Mouse (Mus musculus) cerebellum, postnatal 36 days (tissue): ENCODE measurements at regions not wholly inside any gene's neighbourhood (a gene's known extent, or its start where the extent isn't known, plus 50 kb on each side); places are given as distances from the start of the nearest gene placed in this dataset.

Experiments
- DNase-seq, 2 experiments: peaks; one replicate each; pipeline ENCODE4 v3.0.0; 2021 to 2022; ENCODE audit warnings: mixed read lengths in 2 of 2

DNA sequence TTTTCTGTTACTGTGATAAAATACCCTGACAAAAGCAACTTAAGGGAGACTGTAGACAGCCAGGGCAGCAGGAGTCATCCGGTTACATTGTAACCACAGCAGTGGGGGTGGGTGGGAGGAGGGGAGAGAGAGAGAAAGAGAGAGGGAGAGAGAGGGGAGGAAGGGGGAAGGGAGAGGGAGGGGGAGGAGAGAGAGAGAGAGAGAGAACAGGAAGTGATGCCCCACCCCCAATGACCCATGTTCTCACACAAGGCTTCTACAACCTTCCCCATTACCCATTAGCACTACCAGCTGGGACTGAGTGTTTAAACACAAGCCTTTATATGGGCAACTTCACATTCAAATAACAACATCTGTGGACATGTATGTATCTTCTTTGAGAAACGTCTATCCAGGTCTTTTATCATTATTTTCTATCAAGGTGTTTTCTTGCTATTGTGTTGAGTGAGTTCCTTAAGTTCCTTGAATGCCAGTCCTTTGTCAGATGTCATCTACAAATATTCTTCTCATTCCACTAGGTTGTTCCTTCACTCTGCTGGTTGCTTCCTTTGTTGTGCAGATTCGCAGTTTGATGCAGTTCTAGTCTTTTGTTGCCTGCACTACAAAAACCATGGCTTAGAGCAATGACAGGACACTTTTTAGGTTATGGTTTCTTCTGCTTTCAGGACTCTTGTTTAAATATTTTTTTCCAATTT lies 274.7 kb upstream of the Ddx18 start:
- DNase-seq, result no peak

DNA sequence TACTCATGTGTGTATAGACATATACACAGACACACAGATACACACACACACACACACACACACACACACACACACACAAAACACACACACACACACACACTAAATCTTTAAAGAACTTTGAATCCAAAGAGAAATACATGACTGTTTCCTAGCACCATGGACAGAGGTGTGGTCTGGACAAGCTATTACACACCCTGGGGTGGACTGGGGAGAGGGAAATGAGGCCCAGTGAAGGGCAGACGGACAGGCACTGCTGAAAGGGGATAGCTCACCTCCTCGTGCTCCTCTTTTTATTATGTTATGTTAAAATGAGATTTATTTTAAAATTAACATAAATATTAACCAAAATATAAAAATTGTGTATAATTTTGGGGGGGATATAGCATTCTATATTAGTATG lies 265.8 kb upstream of the Ddx18 start:
- no peak for DNase-seq

DNA sequence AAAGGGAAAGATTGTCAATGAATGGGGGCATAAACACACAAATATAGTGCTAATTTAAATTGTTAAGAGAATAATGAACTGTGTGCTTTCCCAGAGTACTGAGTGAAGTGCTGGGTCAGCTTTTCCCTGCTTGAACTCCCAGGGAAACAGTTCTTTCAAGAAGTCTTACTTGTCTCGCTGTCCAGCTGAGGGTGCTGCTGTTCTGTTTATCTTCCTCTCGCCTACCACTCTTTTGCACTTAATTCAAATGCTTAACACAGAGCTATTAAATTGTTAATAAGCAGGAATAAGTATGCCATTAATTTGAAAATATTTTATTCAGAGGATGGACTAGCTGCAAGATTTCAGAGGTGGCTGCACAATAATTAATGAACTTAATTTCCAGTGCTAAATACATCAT lies 262.5 kb upstream of the Ddx18 start:
- no peak for DNase-seq

DNA sequence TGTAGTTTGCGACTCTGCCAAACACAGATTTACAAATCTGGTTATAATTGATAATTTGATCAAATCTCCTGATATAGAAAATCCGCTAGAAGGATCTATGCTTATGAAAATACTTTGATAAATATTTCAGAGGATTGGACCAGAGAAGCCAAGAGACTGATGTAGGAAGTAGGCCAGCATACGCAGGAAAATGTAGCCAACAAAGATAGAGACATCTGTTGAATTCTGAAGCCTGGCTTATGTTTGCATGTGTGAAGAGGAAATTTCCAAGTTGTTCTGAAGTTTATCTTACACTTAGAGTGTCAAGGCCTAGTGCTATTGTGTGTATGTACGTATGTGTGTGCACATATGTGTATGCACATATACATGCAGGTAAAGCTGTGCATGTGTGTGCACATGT lies 255.2 kb upstream of the Ddx18 start:
- no peak for DNase-seq

DNA sequence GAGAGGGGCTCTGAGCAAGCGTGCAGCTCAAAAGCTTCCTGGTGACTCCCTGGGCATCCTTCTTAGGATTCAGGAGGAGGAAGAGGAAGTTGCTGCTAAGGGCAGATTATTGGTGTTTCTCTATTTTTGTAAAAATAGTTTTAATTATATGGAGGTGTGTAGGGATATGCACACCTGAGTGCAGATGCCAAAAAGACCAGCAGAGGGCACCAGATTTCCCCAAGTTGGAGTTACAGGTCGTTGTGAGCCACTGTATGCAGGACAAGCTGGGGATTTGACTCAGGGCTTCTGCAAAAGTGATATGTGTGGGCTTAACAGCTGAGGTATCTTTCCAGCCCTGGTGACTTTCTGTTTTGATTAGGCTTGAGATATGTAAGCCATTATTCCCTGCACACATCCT lies 235.5 kb upstream of the Ddx18 start:
- peak in 1 of 2 experiments; percentile 3 for DNase-seq

DNA sequence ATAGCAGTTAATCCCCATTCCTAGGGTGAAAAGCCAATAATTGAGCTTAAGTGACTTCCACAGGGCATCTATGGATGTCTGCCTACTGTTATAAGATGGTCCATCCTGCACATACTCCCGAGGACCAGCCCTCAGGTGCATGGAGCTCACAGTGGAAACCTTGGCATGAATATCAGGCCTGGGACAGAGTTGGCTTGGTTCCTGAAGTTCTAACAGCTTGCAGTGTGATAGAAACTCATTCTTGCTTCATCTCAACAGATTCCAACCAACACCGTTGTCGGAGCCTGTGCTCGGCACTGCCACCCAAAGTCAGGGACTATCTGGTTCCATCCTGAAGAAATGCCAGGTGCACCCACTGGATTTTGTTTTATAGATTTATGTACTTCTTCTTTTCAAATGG lies 234.7 kb upstream of the Ddx18 start:
- DNase-seq, result peak; percentile 41 to 53

DNA sequence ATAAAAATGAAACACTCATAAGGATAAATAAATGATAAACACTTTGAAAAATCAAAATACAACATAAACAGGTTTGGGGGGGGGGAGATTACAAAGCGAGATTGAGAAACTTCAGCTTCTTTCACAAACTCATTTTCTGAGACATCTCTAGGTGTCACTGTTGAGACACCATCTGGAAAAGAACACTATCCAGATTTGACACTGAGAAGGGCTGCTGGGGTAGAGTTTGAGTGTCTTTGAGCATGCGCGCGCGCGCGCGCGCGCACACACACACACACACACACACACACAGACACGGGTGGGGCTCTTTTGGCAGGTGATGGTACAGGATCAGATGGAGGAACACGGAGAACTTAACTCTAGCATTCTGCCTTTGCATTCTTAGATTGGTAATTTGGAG lies 230.7 kb upstream of the Ddx18 start:
- peak; percentile 4 to 9 for DNase-seq

DNA sequence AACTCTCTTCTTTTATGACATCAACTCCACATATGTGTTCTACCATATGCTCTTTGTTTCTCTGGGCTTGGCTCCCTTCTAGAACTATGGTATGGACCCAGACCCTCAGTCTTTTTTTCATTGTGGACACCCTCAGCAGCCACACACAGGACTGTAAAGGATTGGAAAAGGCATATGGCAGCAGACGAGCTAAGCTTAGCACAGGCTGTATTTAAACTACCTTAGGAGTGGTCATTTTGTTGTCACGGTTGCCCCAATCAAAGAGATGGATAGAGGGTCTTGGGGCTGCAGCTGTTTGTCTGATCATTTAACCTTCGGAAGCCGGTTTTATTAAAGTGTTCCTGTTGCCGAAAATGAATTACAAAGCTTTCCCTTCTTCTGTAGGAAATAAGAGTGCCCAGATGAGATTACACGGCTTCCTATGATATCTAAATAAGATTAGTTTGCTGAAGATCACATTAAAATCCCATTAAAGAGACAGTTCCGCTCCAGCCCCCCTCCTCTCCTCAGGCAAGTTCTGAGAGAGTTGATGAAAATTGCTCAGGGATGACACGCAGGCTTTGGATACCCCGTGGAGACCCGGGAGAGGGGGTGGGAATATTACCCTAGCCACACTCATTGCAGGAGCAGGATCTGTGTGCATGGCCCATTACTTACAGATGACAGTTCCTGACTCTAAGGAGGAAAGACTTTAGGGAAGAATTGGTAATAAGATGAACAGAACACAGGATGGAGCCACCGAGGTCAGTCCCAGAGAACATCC lies 227.4 kb upstream of the Ddx18 start:
- DNase-seq, result no peak

DNA sequence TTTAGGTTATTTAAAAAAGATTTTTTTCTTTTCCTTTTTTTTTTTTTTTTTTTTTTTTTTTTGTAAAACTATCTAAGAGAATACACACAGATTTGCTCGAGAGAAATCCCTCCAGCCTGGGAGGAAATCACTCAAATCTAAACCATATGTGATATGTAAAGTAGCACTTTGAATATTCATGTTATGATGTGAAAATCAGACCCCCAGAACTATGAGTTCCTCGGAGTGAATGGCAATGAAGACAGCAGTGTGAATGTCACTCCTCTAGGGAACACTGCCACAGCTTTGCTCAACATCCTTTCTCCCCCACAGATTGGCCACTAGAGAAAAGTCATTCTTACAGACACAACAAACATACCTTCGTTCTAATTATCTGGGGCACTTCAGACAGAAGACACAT lies 217.8 kb upstream of the Ddx18 start:
- DNase-seq, result no peak

DNA sequence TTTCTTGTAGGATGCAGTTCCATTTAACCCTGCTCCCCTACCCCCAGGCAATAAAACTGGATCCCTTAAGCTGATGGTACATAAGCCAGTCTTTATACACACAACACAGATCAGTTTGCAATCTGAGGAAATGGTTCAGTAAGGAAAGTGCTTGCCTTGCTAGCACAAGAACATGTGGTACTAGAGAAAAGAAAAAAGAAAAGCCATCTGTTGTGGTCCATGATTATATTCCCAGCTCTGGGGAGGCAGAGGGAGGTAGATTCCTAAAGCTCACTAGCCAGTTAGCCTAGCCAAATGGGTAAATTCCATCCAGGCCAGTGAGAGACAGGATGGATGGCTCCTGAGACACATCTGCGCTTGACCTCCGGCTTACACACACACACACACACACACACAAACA lies 206.2 kb upstream of the Ddx18 start:
- DNase-seq, result no peak

DNA sequence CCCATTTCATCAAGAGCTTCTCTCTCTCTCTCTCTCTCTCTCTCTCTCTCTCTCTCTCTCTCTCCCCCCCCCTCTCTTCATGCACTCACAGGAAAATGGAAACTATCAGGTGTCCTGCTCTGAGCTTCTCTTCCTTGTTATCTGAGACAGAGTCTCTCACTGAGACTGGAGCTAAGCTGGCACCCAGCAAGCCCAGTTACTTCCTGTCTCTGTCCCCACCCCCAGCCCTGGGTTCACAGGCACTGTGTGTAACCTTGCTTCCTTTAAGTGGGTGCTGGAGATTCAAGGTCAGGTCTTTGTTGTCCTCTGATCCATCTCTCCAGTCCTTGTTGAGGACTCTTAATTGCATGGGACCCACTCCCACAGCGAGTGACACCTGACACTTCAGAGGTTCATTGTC lies 203.7 kb upstream of the Ddx18 start:
- DNase-seq, result no peak

DNA sequence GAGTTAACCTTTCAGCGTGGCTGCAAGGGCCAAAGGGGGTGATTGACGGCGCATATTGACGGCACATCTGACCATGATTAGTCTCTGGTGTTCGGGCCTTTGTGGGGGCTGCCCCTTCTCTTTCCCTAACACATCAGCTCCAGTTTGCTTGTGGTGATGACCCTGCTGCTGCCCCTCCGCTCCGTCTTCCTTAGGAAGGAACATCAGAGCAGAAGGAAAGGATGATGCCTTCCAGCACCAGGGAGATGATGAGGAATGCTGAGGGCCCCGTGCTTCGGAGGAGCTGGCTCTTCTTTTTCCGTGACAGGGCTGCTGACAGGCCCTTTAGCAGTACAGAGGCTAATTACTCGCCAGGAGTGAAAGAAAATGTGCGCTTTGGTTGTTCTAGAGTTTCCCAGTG lies 203.1 kb upstream of the Ddx18 start:
- DNase-seq, result no peak

DNA sequence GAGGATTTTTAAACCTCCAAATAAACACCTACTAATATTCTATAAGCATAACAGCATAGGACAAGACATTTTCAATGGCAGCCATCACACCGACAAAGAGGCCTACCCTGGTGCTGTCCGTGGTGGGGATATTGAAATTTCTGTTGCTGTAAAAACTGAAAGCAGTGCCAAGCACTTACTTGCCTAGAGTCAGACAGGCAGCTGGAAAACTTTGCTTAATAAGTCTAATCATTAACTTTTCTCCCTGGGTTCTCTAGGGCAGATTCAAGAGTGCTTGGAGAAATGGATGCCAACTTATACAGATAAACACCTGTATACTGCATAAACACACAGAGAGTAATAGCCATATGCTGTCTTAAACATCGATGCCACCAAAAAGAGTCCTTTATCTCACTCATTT lies 192.3 kb upstream of the Ddx18 start:
- DNase-seq, result no peak

DNA sequence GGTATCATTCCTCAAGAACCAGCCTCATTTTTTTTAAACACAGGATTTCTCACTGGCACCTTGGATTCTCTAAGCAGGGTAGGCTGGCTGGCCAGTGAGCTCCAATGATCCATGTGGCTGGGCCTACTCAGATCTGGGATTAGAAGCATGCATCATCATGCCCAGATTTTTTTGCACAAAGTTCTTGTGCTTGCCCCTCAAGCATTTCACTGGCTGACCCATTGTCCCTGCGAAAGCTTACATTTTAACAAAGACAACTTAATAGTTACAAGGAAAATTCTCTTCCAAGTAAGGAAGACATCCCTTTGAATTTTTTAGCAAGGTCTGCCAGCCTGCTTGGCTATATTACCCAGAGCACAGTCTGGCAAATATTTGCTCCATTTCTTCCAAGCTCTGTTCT lies 177.4 kb upstream of the Ddx18 start:
- no peak for DNase-seq

DNA sequence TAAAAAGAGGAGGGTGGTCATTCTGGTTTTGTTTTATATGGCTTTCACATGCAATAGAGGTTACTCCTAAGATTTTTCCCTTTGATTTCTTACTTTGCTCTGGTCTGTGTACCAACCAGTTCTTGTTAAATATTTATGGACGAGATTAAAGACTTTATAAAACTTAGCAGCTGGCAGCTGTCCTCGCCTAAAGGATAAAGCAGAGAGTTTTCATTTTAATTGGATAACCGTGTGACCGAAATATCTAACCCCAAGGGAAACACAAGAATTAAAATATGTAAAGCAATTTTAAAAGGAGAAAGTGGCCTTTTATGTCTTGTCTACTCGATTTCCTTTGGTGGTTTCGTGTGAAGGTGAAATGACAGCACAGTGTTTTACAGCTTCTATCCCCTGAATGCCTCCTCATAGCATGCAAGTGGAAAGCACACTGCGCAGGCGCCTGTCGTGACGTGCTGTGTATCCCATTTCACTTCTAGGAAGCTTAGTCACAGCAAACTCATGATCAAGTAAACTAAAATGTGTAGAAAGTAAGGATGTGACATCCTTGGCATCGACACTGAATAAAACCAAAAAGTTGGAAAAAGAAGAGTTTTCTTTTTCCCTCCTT lies 167.4 kb upstream of the Ddx18 start:
- DNase-seq, result no peak

DNA sequence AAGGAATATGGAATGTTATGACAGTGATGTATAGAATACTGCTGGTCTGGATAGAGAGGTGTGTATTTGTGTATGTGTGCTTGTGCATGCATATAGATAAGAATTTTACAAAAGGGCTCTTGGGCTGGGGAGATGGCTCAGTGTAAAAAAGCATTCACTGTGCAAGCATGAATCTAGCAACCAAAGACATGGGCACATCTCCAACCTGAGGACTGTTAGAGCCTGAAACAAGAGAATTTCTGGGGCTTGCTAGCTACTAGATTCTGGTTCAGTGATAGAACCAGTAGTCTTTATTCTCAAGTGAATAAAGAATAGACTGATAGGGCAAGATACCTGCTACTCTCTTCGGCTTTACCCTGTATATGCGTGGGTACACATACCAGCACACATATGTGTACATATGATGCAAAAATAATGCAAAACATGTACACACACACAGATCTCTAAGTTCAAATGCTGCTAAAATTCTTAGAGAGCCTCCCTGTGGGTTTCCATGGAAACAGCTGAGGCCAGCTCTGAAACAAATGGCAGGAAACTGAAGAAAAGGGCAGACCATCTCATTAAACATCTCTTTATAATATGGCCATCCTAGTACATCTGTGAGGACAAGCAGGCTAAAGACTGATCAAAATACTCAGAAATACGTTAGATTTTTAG lies 166.8 kb upstream of the Ddx18 start:
- no peak for DNase-seq

DNA sequence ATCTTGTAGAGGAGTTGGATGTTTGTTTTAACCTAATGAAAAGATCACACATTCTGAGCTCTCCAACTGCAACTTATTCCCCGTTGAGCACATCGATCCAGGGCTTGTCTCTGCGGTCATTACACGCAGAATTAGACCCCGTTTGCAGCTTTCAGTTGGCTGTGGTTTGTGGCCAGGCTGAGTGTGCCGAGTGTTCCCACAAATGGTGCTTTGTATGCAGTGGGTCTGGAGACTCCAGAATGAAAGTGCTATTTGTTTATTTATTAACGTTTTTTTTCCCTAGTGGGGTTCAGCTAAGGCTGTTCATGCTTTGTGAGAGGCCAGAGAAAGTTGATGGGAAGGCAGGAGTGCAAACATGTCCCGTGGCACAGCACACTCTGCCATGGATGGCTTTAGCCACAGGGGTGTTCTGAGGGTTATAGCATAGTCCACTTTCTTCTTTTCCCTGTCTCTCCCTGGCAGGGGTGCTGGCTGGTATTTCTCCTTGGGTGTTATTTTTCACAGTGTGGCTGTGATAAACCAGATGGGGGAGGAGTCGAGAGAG lies 141.6 kb upstream of the Ddx18 start:
- DNase-seq, result no peak

DNA sequence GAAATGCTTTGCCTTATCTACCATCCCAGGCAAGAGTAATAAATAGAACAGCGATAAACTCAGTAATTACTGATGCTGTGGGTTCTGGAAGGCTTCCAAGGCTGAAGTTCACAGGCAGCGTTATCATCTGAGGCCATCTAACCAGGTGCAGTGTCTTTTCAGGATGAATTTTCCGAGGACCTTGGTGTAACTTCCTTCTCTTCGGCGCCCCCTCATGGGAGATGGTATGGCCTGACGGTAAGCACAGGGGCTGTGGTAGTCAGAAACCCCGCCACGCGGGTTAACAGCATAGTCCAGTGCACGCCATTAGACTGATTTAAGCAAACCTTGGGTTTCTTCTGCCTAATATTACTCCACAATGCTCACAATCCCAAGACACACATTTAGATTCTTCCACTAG lies 140.5 kb upstream of the Ddx18 start:
- DNase-seq, result peak in 1 of 2 experiments; percentile 4

DNA sequence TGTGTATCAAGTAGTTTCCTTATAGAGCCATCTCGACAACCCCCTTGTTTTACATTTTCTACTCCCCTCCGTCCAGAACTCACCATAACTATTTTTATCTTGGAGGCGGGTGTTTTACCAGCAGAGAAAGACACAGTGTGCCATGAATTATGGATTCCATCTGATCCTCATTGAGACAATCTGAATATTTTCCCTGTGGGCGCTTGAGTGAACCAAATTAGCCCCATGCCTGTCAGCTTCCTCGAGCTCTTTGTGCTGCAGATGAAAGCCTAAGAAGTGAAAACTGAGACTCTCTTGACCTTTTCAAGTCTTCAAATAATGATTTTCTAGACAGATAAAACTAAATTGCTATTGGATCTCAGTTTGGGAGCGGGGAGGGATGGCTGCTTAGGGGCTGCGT lies 134.0 kb upstream of the Ddx18 start:
- no peak for DNase-seq

DNA sequence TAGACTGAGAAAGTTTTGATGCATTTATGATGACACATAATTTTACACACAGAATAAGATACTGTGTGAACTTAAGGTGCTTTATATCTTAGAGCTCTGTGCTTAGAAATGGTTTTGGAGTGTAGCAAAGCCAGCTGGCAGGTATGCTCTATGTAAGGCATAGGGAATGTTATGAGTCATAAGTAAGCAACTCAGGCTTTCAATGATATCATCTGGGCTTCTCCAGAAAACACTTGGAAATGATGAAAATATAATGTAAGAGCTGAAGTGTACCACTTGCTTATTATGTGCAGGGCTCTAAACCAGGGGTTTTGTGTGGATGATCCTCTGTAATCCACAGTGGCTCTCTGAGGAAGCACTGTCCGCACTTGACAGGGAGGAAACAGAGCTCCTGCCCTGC lies 86.1 kb upstream of the Ddx18 start:
- no peak for DNase-seq

DNA sequence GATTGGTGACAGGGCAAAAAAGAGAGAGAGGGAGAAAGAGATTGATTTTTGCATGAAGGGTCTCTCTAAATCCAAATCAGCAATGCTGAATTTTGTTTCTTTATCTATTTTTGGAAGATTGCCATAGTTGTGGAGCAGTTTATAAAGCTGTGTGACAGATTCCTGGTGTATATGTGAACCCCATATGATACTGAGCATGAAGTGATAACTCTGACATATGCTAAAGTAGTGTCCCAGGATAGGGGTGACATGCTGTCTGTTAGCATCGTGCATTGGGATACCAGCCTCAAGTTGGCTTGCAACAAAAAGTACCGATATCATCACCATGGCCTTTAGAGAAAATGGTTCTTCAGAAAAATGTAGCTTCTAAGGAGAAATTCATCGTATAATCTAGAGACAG lies 82.3 kb upstream of the Ddx18 start:
- DNase-seq, result no peak

DNA sequence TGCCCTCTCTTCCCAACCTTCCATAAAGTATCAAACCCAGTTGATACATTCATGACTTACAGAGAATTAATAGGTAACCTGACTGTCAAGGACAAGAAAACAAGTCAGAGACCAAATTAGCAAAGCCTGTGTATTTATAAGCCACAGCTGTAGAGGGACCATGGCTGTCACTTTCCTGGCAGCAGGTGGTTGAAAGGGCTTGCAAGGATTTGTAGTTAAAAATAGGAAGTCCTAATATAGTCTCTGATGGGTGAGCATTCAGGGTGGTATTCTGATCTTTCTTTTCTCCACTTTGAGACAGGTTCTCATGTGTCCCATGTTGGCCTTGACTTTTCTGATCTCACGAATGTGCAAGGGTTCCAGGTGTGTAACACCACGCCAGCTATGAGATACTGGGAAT lies 63.7 kb upstream of the Ddx18 start:
- DNase-seq, result no peak

DNA sequence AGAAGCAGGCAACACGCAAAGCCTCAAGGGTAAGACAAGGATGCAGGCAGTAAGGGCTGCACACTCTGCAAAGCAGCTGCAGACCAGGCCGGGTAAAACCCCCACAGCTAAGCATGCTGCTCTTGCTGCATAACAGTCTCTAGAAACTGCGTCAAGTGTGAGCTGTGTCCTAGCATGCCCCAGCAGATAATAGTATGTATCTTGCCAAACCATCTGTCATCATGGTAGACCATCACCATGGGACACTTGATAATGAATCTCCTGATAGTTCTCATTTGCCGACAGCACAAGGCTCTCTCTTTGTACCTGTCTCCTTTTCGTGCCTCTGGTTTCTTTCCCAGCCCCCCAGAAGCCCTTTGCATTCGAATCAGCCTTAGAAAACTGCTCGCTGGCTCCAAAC lies 52.5 kb upstream of the Ddx18 start:
- no peak for DNase-seq

DNA sequence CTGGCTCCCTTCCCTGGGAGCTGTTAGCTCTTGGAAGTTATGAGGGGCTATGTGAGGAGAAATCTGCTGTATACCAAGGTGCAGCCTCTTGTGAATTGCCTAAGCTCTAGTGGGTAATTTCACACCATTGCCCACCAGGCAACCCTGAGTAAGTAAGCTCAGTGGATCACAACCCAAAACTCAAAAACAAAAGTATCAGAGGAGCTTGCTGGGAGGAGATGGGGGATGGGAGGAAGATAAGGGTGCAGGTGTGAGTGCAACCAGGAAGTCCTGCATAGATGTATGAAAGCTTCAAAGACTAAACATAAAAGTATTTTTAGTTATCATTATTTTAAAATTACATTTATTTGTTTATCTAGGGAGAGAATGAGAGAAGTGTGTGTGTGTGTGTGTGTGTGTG lies 50.8 kb upstream of the Ddx18 start:
- DNase-seq, result no peak
